Mouse (Mus musculus): ENCODE data around the gene Rai1. TPM values are rescaled to one million over a fixed set of nuclear protein-coding genes. Genes with fewer than 3 reads are reported as not detected.

Gene Rai1
- 29.1 and 30.6 TPM in 2 replicates for polyA plus RNA-seq (2014; fragmentation: Nextera tagmentation; extraction: Ambion mirVana)

- Histone ChIP-seq H3K4me3 (ENCODE audit: low read depth, low read length) (peak within 1 kb of the TSS; percentile 75), H3K27me3 (ENCODE audit: control insufficient read depth, insufficient read depth, low read length) (no peaks in the 10 kb centered on the region), H3K4me2 (replicated peaks; ENCODE audit: low read depth, low read length) (peak within 1 kb of the TSS; percentile 57), H3K9me3 (ENCODE audit: control insufficient read depth, low read depth, low read length) (no peaks in the 10 kb centered on the region), H3K36me3 (ENCODE audit: control insufficient read depth, insufficient read depth, low read length) (no peaks in the 10 kb centered on the region), H3K27ac (ENCODE audit: low read length) (peak within 1 kb of the TSS; percentile 99), H3K9ac (replicated peaks; ENCODE audit: low read depth, low read length) (peak within 1 kb of the TSS; percentile 99), H3K4me1 (ENCODE audit: control insufficient read depth, insufficient read depth, low read length) (peaks cover 42% of the 10 kb centered on the region)
- WGBS: under 1% methylated on average over 84 of the region's 105 CpGs
- peak; percentile 66 for ATAC-seq (ENCODE audit: insufficient number of reproducible peaks, insufficient read depth, low FRiP score, low read depth)
These were observed at the start of gene Rai1 for GRCm38 (mm10) chr11:60104810-60105592. Rai1 (plus strand) TSS chr11:60105013.

DNA sequence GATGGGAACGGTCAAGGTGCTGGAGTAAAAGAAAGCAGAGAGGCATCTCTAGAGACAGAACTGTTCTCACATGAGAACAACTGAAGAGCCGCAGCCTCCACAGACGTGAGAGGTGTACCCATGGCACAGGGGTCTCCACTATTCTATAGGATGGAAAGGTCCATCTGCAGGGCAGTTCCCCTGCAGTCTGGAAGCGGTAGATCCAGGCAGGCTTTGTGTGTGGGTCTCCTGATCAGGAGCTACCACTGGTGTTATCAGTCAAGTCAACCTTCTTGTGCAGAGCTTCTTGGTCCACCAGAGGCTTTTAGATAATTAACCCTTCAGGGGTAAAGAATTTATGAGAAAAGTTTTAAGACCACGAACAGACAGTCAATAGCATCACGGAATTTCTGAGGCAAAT is 48.3 kb upstream of the Rai1 start:
- Histone ChIP-seq H3K27me3 (ENCODE audit: control insufficient read depth, insufficient read depth, low read length) (no peaks in the 10 kb centered on the region), H3K9me3 (ENCODE audit: control insufficient read depth, low read depth, low read length) (no peaks in the 10 kb centered on the region), H3K4me2 (replicated peaks; ENCODE audit: low read depth, low read length) (no peak overlapping the region), H3K36me3 (ENCODE audit: control insufficient read depth, insufficient read depth, low read length) (no peaks in the 10 kb centered on the region), H3K4me1 (ENCODE audit: control insufficient read depth, insufficient read depth, low read length) (no peaks in the 10 kb centered on the region), H3K9ac (replicated peaks; ENCODE audit: low read depth, low read length) (no peak overlapping the region), H3K27ac (ENCODE audit: low read length) (no peak overlapping the region), H3K4me3 (ENCODE audit: low read depth, low read length) (no peak overlapping the region)
- no peak for ATAC-seq (ENCODE audit: insufficient number of reproducible peaks, insufficient read depth, low FRiP score, low read depth)
- WGBS: 66% methylated on average over 6 of the region's 6 CpGs

DNA sequence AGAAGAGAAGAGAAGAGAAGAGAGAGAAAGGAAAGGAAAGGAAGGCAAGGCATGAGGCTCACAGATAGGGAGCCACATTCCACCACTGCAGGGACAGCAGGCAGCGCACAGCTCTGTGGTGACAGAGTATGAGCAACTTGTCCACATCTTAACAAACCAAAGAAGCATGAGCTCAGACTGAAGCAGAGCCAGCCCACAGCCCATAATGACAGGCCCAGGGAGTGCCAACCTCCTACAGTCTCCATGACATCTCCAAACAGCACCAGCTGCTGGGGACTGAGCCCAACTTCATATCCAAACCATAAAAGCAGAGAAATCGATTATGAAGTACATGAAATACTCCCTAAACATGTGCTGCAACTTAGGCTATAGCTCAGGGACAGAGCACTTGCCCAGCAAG is 46.8 kb upstream of the Rai1 start:
- H3K4me1 ChIP-seq (ENCODE audit: control insufficient read depth, insufficient read depth, low read length): no peaks in the 10 kb centered on the region
- H3K9me3 ChIP-seq (ENCODE audit: control insufficient read depth, low read depth, low read length): no peaks in the 10 kb centered on the region
- no peak overlapping the region for H3K4me3 ChIP-seq (ENCODE audit: low read depth, low read length)
- H3K36me3 ChIP-seq (ENCODE audit: control insufficient read depth, insufficient read depth, low read length): no peaks in the 10 kb centered on the region
- H3K27me3 ChIP-seq (ENCODE audit: control insufficient read depth, insufficient read depth, low read length): no peaks in the 10 kb centered on the region
- no peak overlapping the region for H3K4me2 ChIP-seq (replicated peaks; ENCODE audit: low read depth, low read length)
- no peak overlapping the region for H3K27ac ChIP-seq (ENCODE audit: low read length)
- no peak for ATAC-seq (ENCODE audit: insufficient number of reproducible peaks, insufficient read depth, low FRiP score, low read depth)
- 63% methylated on average over 2 of the region's 2 CpGs for WGBS
- H3K9ac ChIP-seq (replicated peaks; ENCODE audit: low read depth, low read length): no peak overlapping the region

DNA sequence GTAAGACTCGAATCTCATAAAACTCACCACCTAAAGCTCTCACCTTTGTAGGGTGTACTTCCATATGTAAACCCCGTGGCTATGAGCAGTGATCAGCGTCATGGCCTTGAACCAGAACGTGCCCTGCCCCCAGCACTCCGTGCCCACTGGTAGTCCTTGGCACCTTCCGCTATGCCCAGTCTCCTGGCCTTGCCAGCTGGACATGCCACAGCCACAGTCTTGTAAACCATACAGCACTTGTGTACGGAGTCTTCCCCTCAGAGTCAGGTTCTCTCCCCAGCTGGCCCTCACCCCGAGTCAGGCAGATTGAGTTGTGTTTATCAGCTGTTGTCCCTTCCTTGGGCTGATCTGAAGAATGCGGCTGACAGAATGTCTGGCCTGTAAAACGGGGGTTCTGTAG is 46.4 kb upstream of the Rai1 start:
- Histone ChIP-seq H3K9ac (replicated peaks; ENCODE audit: low read depth, low read length) (no peak overlapping the region), H3K36me3 (ENCODE audit: control insufficient read depth, insufficient read depth, low read length) (no peaks in the 10 kb centered on the region), H3K9me3 (ENCODE audit: control insufficient read depth, low read depth, low read length) (no peaks in the 10 kb centered on the region), H3K4me3 (ENCODE audit: low read depth, low read length) (no peak overlapping the region), H3K27ac (ENCODE audit: low read length) (no peak overlapping the region), H3K27me3 (ENCODE audit: control insufficient read depth, insufficient read depth, low read length) (no peaks in the 10 kb centered on the region), H3K4me2 (replicated peaks; ENCODE audit: low read depth, low read length) (no peak overlapping the region), H3K4me1 (ENCODE audit: control insufficient read depth, insufficient read depth, low read length) (no peaks in the 10 kb centered on the region)
- no peak for ATAC-seq (ENCODE audit: insufficient number of reproducible peaks, insufficient read depth, low FRiP score, low read depth)
- 69% methylated on average over 10 of the region's 10 CpGs for WGBS

DNA sequence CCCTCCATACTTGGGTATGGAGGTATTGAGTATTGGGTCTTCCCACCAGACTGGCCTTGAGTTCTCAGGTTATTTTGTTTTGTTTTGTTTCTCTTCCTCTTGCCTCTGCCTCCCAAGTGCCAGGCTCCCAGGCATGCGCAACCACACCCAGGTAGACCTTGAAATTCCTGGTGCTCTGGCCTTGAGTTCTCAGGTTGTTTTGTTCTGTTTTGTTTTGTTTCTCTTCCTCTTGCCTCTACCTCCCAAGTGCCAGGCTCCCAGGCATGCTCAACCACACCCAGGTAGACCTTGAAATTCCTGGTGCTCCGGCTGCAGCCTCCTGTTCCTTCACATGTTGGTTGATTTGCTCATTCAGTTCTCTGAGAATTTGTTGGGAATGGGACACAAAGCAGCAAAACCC is 44.8 kb upstream of the Rai1 start:
- H3K4me3 ChIP-seq (ENCODE audit: low read depth, low read length): no peak overlapping the region
- 91% methylated on average over 2 of the region's 2 CpGs for WGBS

DNA sequence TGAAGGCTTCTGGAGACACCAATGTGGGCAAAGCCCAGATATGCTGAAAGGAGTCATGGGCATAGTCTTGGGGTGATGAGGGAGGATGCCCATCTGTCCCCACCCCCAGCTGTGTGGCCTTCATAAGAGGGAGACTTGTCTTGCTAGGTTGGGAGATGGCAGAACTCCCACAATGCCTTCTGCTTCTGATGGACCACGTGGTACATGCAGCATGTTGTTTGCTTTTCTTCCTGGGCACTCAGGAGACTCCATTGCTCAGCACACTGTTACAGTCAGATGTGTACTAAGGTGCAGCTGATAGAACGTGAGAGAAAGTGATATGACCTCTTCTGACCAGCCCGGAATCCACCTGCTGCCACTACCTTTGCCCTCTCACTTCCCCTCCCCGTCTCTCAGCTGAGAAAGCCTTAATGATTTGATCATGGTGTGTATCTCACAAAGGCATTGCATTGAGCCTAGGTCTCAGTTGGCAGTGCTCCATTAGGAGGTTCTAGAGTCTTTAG is 43.3 kb upstream of the Rai1 start:
- H3K27me3 ChIP-seq (ENCODE audit: control insufficient read depth, insufficient read depth, low read length): no peaks in the 10 kb centered on the region
- H3K36me3 ChIP-seq (ENCODE audit: control insufficient read depth, insufficient read depth, low read length): no peaks in the 10 kb centered on the region
- ATAC-seq (ENCODE audit: insufficient number of reproducible peaks, insufficient read depth, low FRiP score, low read depth): no peak
- no peaks in the 10 kb centered on the region for H3K9me3 ChIP-seq (ENCODE audit: control insufficient read depth, low read depth, low read length)
- H3K4me3 ChIP-seq (ENCODE audit: low read depth, low read length): no peak overlapping the region
- no peak overlapping the region for H3K27ac ChIP-seq (ENCODE audit: low read length)
- H3K9ac ChIP-seq (replicated peaks; ENCODE audit: low read depth, low read length): no peak overlapping the region
- H3K4me2 ChIP-seq (replicated peaks; ENCODE audit: low read depth, low read length): no peak overlapping the region
- 63% methylated on average over 4 of the region's 4 CpGs for WGBS
- H3K4me1 ChIP-seq (ENCODE audit: control insufficient read depth, insufficient read depth, low read length): no peaks in the 10 kb centered on the region

More for the DNA sequence above, 44.8 kb upstream of the Rai1 start:
- no peak overlapping the region for H3K9ac ChIP-seq (replicated peaks; ENCODE audit: low read depth, low read length)
- H3K9me3 ChIP-seq (ENCODE audit: control insufficient read depth, low read depth, low read length): no peaks in the 10 kb centered on the region
- H3K36me3 ChIP-seq (ENCODE audit: control insufficient read depth, insufficient read depth, low read length): no peaks in the 10 kb centered on the region
- no peaks in the 10 kb centered on the region for H3K4me1 ChIP-seq (ENCODE audit: control insufficient read depth, insufficient read depth, low read length)
- H3K27me3 ChIP-seq (ENCODE audit: control insufficient read depth, insufficient read depth, low read length): no peaks in the 10 kb centered on the region
- no peak for ATAC-seq (ENCODE audit: insufficient number of reproducible peaks, insufficient read depth, low FRiP score, low read depth)
- no peak overlapping the region for H3K4me2 ChIP-seq (replicated peaks; ENCODE audit: low read depth, low read length)
- no peak overlapping the region for H3K27ac ChIP-seq (ENCODE audit: low read length)

DNA sequence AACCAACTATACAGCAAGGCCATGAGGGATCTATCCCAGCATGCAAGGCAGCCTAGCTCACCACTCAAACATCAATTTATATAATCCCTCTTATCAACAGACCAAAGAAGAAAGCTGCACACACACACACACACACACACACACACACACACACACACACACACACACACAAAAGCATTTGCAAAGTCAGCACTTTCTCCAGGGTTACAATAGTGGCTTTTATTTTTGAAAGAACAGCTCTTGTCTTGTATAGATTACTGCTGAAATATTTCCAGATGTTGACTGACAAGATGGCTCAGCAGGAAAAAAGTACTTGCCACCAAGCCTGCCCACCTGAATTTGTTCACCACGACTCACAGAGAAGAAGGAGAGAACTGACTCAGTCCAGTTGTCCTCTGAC is 39.5 kb upstream of the Rai1 start:
- 27% methylated on average over 1 of the region's 1 CpGs for WGBS
- H3K4me1 ChIP-seq (ENCODE audit: control insufficient read depth, insufficient read depth, low read length): no peaks in the 10 kb centered on the region
- no peaks in the 10 kb centered on the region for H3K36me3 ChIP-seq (ENCODE audit: control insufficient read depth, insufficient read depth, low read length)
- H3K27ac ChIP-seq (ENCODE audit: low read length): no peak overlapping the region
- ATAC-seq (ENCODE audit: insufficient number of reproducible peaks, insufficient read depth, low FRiP score, low read depth): no peak
- no peak overlapping the region for H3K4me3 ChIP-seq (ENCODE audit: low read depth, low read length)
- H3K9me3 ChIP-seq (ENCODE audit: control insufficient read depth, low read depth, low read length): no peaks in the 10 kb centered on the region
- H3K4me2 ChIP-seq (replicated peaks; ENCODE audit: low read depth, low read length): no peak overlapping the region
- no peaks in the 10 kb centered on the region for H3K27me3 ChIP-seq (ENCODE audit: control insufficient read depth, insufficient read depth, low read length)
- H3K9ac ChIP-seq (replicated peaks; ENCODE audit: low read depth, low read length): no peak overlapping the region

DNA sequence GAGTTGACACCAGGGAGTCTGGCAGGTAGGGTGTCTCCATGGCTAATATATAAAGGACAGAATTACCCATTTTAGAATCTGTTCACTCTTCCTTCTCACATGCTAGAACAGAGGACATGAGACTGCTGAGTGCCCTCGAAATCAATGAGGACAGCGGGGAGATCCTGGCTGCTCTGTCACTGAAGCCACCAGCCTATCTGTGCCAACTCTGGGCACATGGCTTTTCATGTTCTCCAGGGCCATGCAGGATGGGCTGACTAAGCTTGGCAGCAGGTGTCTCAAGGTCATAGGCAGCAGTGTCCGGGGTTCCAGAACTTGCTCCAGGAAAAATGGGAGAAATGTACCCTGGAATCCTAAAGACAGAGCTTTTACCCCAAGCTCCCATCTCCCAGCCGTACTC is 37.2 kb upstream of the Rai1 start:
- Histone ChIP-seq H3K27me3 (ENCODE audit: control insufficient read depth, insufficient read depth, low read length) (no peaks in the 10 kb centered on the region), H3K36me3 (ENCODE audit: control insufficient read depth, insufficient read depth, low read length) (no peaks in the 10 kb centered on the region), H3K9me3 (ENCODE audit: control insufficient read depth, low read depth, low read length) (no peaks in the 10 kb centered on the region), H3K9ac (replicated peaks; ENCODE audit: low read depth, low read length) (no peak overlapping the region), H3K4me3 (ENCODE audit: low read depth, low read length) (no peak overlapping the region), H3K4me2 (replicated peaks; ENCODE audit: low read depth, low read length) (no peak overlapping the region), H3K4me1 (ENCODE audit: control insufficient read depth, insufficient read depth, low read length) (no peaks in the 10 kb centered on the region), H3K27ac (ENCODE audit: low read length) (no peak overlapping the region)
- no peak for ATAC-seq (ENCODE audit: insufficient number of reproducible peaks, insufficient read depth, low FRiP score, low read depth)
- 87% methylated on average over 4 of the region's 4 CpGs for WGBS

DNA sequence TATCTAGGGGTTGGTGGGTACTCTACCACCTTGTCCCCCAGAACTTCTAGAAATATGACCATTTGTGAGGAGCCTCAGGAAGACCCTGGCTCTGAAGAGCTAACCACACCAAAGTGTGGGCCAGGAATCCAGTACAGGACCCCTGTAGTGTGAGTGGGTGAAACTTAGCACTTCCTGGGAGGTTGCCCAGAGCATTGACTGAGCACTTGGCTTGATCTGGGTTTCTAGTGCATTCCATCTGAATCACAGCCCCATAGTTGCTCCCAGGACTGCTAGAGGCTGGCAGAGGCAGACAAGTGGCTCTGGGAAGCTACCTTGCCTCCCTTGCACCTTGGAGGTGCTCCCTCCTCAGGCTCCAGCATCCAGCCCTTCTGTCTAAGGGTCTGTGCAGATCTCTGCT is 36.2 kb upstream of the Rai1 start:
- H3K9ac ChIP-seq (replicated peaks; ENCODE audit: low read depth, low read length): no peak overlapping the region
- ATAC-seq (ENCODE audit: insufficient number of reproducible peaks, insufficient read depth, low FRiP score, low read depth): no peak
- no peak overlapping the region for H3K4me2 ChIP-seq (replicated peaks; ENCODE audit: low read depth, low read length)
- H3K36me3 ChIP-seq (ENCODE audit: control insufficient read depth, insufficient read depth, low read length): no peaks in the 10 kb centered on the region
- no peak overlapping the region for H3K27ac ChIP-seq (ENCODE audit: low read length)
- no peaks in the 10 kb centered on the region for H3K4me1 ChIP-seq (ENCODE audit: control insufficient read depth, insufficient read depth, low read length)
- no peaks in the 10 kb centered on the region for H3K27me3 ChIP-seq (ENCODE audit: control insufficient read depth, insufficient read depth, low read length)
- no peaks in the 10 kb centered on the region for H3K9me3 ChIP-seq (ENCODE audit: control insufficient read depth, low read depth, low read length)
- no peak overlapping the region for H3K4me3 ChIP-seq (ENCODE audit: low read depth, low read length)
